In the genomic region with DNA sequence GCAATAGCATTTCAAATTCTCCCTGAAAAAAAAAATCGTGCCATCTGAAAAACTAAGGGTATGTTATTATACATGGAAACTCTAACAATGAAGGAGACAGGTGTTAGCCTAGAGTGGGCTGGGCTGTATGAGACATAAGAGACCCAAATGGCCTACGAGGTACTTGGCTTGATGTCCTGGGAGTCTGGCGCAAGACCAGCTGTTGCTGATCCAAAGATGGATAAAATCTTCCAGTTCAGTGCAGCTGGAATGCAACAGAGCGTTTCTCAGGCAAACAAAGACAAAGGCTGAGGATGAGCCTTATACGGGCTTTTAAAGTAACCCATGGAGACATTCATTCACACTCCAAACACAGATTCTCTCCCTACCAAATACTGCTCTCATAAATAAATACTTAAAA, we compare ENCODE assay signal across 11 mouse cellular contexts. TPM values are rescaled to one million over a fixed set of nuclear protein-coding genes. Genes with fewer than 3 reads are reported as not detected.
DNase-seq lines count a peak whose midpoint lies in the region; ATAC-seq lines count a peak whose summit lies in the region.
"Had no signal": no experiment of that assay in that cellular context is flagged by ENCODE, and none has a peak within 500 bp of the region (broad histone marks: within the 10 kb centered on the region; RNA-seq: fewer than 3 reads in every experiment).

No protein-coding gene starts in this region.

- no peak overlapping the region for H3K4me3 ChIP-seq in embryonic facial prominence, embryonic 11.5 days (ENCODE audit: low read depth, low read length)
- H3K4me3 ChIP-seq in embryonic facial prominence, embryonic 10.5 days = no peak overlapping the region
- no peak overlapping the region for H3K4me3 ChIP-seq in midbrain, embryonic 10.5 days
- no peak overlapping the region for H3K4me3 ChIP-seq in midbrain, embryonic 11.5 days (ENCODE audit: low read depth, low read length)
- H3K4me3 ChIP-seq: limb, embryonic 12.5 days had no signal

- ATAC-seq in embryonic facial prominence, embryonic 11.5 days (replicated peaks; ENCODE audit: insufficient number of reproducible peaks, low FRiP score, low TSS enrichment, low read depth) = no peak
- ATAC-seq in midbrain, embryonic 11.5 days (ENCODE audit: low FRiP score) = no peak
- ATAC-seq: CD4-positive, CD25-positive, alpha-beta regulatory T cell, adult 4 months had no signal

- H3K4me2 ChIP-seq in embryonic facial prominence, embryonic 11.5 days (ENCODE audit: low read depth, low read length) = no peak overlapping the region
- no peak overlapping the region for H3K4me2 ChIP-seq in midbrain, embryonic 11.5 days
- H3K4me2 ChIP-seq: limb, embryonic 12.5 days had no signal

- WGBS in embryonic facial prominence, embryonic 11.5 days = 63% methylated on average over 5 of the region's 5 CpGs
- 66% methylated on average over 5 of the region's 5 CpGs for WGBS in embryonic facial prominence, embryonic 10.5 days
- WGBS in midbrain, embryonic 10.5 days = 41% methylated on average over 5 of the region's 5 CpGs
- 41% methylated on average over 5 of the region's 5 CpGs for WGBS in midbrain, embryonic 11.5 days

- no peaks in the 10 kb centered on the region for H3K4me1 ChIP-seq in embryonic facial prominence, embryonic 11.5 days (ENCODE audit: control insufficient read depth, insufficient read depth, low read length)
- H3K4me1 ChIP-seq in embryonic facial prominence, embryonic 10.5 days = peaks cover 3% of the 10 kb centered on the region; the same call in 1 of the 2 replicates
- peaks cover 15% of the 10 kb centered on the region for H3K4me1 ChIP-seq in midbrain, embryonic 10.5 days
- H3K4me1 ChIP-seq in midbrain, embryonic 11.5 days (ENCODE audit: control insufficient read depth, insufficient read depth, low read length) = no peaks in the 10 kb centered on the region
- H3K4me1 ChIP-seq: limb, embryonic 12.5 days had no signal

- no peaks in the 10 kb centered on the region for H3K36me3 ChIP-seq in embryonic facial prominence, embryonic 11.5 days (replicated peaks; ENCODE audit: control insufficient read depth, insufficient read depth, low read depth, low read length)
- no peaks in the 10 kb centered on the region for H3K36me3 ChIP-seq in embryonic facial prominence, embryonic 10.5 days (replicated peaks)
- H3K36me3 ChIP-seq in midbrain, embryonic 10.5 days = no peaks in the 10 kb centered on the region
- H3K36me3 ChIP-seq in midbrain, embryonic 11.5 days (ENCODE audit: control insufficient read depth, insufficient read depth, low read length) = no peaks in the 10 kb centered on the region
- H3K36me3 ChIP-seq: limb, embryonic 12.5 days had no signal

- H3K27ac ChIP-seq in embryonic facial prominence, embryonic 11.5 days (replicated peaks; ENCODE audit: low read depth, low read length) = no peak overlapping the region
- no peak overlapping the region for H3K27ac ChIP-seq in embryonic facial prominence, embryonic 10.5 days (replicated peaks)
- 0 out of 2 replicates have a peak overlapping the region, but pooled peaks have one; percentile 38 for H3K27ac ChIP-seq in midbrain, embryonic 10.5 days (replicated peaks)
- no peak overlapping the region for H3K27ac ChIP-seq in midbrain, embryonic 11.5 days (ENCODE audit: low read depth, low read length)

- H3K9me3 ChIP-seq in embryonic facial prominence, embryonic 11.5 days (replicated peaks; ENCODE audit: control insufficient read depth, low read length) = no peaks in the 10 kb centered on the region
- H3K9me3 ChIP-seq in embryonic facial prominence, embryonic 10.5 days = no peaks in the 10 kb centered on the region
- H3K9me3 ChIP-seq in midbrain, embryonic 10.5 days (replicated peaks) = no peaks in the 10 kb centered on the region
- no peaks in the 10 kb centered on the region for H3K9me3 ChIP-seq in midbrain, embryonic 11.5 days (ENCODE audit: control insufficient read depth, low read length)
- H3K9me3 ChIP-seq: limb, embryonic 12.5 days had no signal

- H3K27me3 ChIP-seq in embryonic facial prominence, embryonic 11.5 days (ENCODE audit: control insufficient read depth, insufficient read depth, low read length) = no peaks in the 10 kb centered on the region
- no peaks in the 10 kb centered on the region for H3K27me3 ChIP-seq in embryonic facial prominence, embryonic 10.5 days (replicated peaks; ENCODE audit: low read depth, poor library complexity, severe bottlenecking)
- H3K27me3 ChIP-seq in midbrain, embryonic 10.5 days (ENCODE audit: low read depth, poor library complexity, severe bottlenecking) = no peaks in the 10 kb centered on the region
- H3K27me3 ChIP-seq in midbrain, embryonic 11.5 days (ENCODE audit: control insufficient read depth, insufficient read depth, low read length) = no peaks in the 10 kb centered on the region
- H3K27me3 ChIP-seq: limb, embryonic 12.5 days had no signal

- H3K9ac ChIP-seq in embryonic facial prominence, embryonic 11.5 days (replicated peaks; ENCODE audit: low read length) = no peak overlapping the region
- H3K9ac ChIP-seq in midbrain, embryonic 11.5 days (ENCODE audit: low read length) = no peak overlapping the region
- H3K9ac ChIP-seq: limb, embryonic 12.5 days had no signal

- DNase-seq in embryonic facial prominence, embryonic 11.5 days (ENCODE audit: low spot score) = peak; percentile 18
- no peak for DNase-seq in embryonic facial prominence, embryonic 10.5 days (ENCODE audit: low spot score)
- no peak for DNase-seq in midbrain, embryonic 10.5 days (ENCODE audit: low spot score)
- no peak for DNase-seq in midbrain, embryonic 11.5 days (ENCODE audit: low spot score, missing footprints)
- DNase-seq in gastrocnemius, postnatal 4 days (ENCODE audit: low spot score in 2 of 2) = peak; percentile 38 to 75
- peak; percentile 86 for DNase-seq in retina, postnatal 1 day
- no peak for DNase-seq in ovary, postnatal 10 days (ENCODE audit: low spot score)
- DNase-seq in cerebellum, postnatal 25 days = no peak
- DNase-seq: thymus, postnatal 25 days had no signal

RNA-seq across cellular contexts. Expression of gene Plekhh2, which starts 13.1 kb away (rescaled TPM):
- polyA plus RNA-seq in embryonic facial prominence, embryonic 11.5 days (2014; fragmentation: Nextera tagmentation; extraction: Ambion mirVana) = 5.1 and 5.6 TPM in 2 replicates
- polyA plus RNA-seq in embryonic facial prominence, embryonic 10.5 days (2016; fragmentation: Nextera tagmentation; extraction: Ambion mirVana) = 6.1 TPM in 2 replicates
- 2.9 and 4.0 TPM in 2 replicates for polyA plus RNA-seq in midbrain, embryonic 10.5 days (2016; fragmentation: Nextera tagmentation; extraction: Ambion mirVana)
- polyA plus RNA-seq in midbrain, embryonic 11.5 days (2014; fragmentation: Nextera tagmentation; extraction: Ambion mirVana) = 2.8 and 3.1 TPM in 2 replicates
- total RNA-seq in gastrocnemius, postnatal 4 days (2021) = 10 to 100 TPM; 11.7 to 18.0 TPM
- polyA plus RNA-seq: CD4-positive, CD25-positive, alpha-beta regulatory T cell, adult 4 months had no signal

RNA-seq across cellular contexts. Expression of gene Thada, which starts 32.6 kb away (rescaled TPM):
- polyA plus RNA-seq in embryonic facial prominence, embryonic 11.5 days (2014; fragmentation: Nextera tagmentation; extraction: Ambion mirVana) = 8.2 and 8.7 TPM in 2 replicates
- 13.0 and 13.3 TPM in 2 replicates for polyA plus RNA-seq in embryonic facial prominence, embryonic 10.5 days (2016; fragmentation: Nextera tagmentation; extraction: Ambion mirVana)
- polyA plus RNA-seq in midbrain, embryonic 10.5 days (2016; fragmentation: Nextera tagmentation; extraction: Ambion mirVana) = 10.3 and 10.8 TPM in 2 replicates
- polyA plus RNA-seq in midbrain, embryonic 11.5 days (2014; fragmentation: Nextera tagmentation; extraction: Ambion mirVana) = 7.6 and 8.7 TPM in 2 replicates
- 10 to 100 TPM; 12.2 to 15.0 TPM for total RNA-seq in gastrocnemius, postnatal 4 days (2021)

Comparison
In these comparisons a context has a peak if more than half of its experiments do, and no peak if none do; other contexts are left out.
1. DNase-seq: peak in embryonic facial prominence, embryonic 11.5 days (single experiment), gastrocnemius, postnatal 4 days (2 of 2) and retina, postnatal 1 day (single experiment); none in embryonic facial prominence, embryonic 10.5 days (single experiment), midbrain, embryonic 10.5 days (single experiment), midbrain, embryonic 11.5 days (single experiment), ovary, postnatal 10 days (single experiment) and cerebellum, postnatal 25 days (0 of 2).